Mouse (Mus musculus): ENCODE results near the gene E330021D16Rik.

The E330021D16Rik gene

DNA sequence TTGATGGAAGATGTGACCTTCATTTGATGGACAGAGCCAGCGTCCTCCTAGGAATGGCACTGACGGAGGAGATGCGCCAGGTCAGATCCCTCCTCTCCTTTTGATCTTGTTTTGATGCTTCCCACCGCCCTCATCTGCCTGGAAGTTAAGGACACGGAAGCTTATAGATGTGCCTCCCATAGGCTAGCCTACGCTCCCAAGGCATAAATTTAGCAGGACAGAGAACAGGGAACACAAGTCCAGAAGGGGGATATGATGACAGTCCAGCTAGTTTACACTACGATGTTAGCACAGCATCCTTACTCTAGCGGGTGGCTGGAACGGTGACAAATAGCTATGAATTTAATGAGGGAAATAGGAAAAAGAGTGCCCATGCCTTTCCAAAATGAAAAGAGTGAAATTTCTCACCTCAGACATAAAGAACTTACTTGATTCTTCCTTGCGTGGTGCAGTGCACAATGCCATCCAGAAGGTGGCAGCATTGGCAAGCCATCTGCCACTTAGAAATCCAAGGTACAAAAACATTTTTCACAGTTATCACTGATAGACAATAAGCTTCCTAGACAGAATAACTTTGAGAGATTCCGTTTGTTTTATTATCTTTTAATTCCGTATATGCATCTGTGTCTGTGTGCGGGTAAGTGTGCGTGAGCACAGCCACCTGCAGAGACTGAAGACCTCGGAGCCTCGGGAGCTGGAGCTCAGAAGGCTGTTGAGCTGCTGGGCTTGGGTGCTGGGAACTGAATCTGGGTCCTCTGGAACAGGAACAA is 6.9 kb upstream of the E330021D16Rik start:
- peak; percentile 39 for DNase-seq (ENCODE audit: low read depth, low spot score)

- DNase-seq (ENCODE audit: low read depth, low spot score) = no peak
Observed at GRCm38 (mm10) chr6:136421059-136421458, 5.7 kb upstream of the E330021D16Rik start.

DNA sequence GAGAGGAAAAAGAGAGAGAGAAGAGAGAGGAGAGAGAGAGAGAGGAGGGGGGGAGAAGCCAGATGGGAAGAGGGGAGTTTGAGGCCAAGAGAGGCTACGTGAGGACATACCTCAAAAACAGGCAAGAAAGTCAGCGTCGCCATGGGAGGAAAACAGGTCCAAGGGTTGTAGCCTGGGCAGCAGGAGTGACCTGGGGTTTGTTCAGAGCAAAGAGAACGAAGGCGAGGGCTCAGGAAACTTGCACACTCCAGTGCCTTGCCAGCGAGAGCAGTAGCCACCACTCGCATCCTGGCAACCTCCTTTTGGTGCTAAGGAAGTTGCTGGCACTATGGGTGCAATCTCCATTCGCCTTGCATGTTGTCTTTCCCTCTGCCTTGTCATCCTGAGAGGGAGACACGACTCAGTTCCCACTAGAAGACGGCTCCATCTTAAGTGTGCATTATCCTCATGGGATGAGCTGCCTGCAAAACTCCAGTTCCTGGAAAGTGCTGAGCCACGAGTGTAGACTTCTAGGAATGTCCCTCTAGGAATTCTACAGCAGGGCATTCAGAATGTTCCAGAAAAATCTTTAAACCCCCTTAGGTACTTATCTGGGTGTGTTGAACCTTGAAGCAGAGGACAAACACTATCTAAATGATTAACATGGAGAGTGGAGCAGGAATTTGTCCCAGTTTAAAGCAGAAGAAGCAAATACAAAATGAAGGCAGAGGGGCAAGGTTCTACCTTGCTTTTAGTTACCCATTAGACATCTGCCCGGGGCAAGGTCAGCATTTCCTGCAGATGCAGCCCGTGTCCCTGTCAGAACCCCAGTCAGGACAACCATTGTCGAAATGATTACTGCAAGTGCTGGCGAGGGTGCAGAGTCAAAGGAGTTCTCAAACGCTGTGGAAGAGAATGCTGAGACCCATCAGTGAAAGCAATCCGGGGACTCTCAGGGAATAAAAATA is 3.8 kb upstream of the E330021D16Rik start:
- no peak for DNase-seq (ENCODE audit: low read depth, low spot score)

DNA sequence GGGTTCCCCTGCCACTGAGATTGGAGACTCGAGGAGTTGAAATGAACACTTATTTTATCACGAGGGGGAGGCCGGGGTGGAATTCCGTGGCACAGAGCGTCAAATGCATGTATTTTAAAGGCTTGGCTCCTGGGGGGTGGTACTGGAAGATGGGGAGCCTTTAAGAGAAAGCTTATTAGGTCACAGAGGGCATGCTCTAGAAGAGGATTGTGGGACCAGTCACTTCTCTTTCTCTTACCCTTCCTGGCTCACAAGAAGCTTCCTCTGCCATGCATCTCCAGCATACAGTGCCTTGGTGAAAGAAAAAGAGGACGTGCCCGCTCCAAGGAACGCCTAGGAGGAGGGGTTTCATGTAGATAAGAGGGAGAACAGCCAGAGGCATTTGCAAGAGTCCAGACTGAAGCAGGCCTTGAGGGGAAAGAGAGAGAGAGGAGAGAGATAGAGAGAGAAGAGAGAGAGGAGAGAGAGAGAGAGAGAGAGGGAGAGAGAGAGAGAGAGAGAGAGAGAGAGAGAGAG is 3.0 kb upstream of the E330021D16Rik start:
- no peak for DNase-seq (ENCODE audit: low read depth, low spot score)

DNA sequence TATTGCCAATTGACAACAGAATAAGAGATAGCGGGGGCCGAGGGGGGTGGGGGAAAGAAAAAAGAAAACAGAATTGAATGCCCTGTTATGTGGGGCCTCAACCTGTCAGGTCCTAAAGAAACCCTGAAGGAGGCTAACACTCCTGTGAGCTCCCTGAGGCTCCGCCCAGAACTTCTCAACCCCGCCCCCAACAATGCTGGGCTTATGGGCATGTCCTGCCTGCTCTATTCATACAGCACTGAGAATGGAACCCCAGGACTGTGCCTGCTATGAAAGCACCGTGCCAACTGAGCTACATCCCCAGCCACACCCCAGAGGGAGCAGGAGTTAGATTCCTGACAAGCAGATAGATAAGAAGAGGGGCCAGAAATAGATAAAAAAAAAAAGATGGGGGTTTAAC is 2.5 kb upstream of the E330021D16Rik start:
- DNase-seq (ENCODE audit: low read depth, low spot score) = no peak

DNA sequence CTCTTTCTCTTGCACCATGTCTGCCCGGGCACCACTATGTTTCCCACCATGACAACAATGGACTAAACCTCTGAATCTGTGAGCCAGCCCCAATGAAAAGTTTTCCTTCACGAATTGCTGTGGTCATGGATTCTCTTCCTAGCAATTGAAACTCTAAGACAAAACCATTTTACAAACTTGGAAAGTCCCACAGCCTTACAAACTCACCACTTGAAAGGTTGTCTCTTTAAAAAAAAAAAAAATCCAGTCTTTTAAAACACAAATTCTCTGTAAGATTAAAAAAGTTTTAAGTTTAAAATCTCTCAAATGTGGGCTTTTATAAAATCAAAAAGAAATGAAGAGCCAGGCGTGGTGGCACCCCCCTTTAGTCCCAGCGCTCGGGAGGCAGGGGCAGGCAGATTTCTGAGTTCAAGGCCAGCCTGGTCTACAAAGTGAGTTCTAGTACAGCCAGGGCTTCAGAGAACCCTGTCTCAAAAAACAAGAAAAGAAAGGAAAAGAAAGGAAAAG is 1.5 kb downstream of the E330021D16Rik start:
- no peak for DNase-seq (ENCODE audit: low read depth, low spot score)

DNA sequence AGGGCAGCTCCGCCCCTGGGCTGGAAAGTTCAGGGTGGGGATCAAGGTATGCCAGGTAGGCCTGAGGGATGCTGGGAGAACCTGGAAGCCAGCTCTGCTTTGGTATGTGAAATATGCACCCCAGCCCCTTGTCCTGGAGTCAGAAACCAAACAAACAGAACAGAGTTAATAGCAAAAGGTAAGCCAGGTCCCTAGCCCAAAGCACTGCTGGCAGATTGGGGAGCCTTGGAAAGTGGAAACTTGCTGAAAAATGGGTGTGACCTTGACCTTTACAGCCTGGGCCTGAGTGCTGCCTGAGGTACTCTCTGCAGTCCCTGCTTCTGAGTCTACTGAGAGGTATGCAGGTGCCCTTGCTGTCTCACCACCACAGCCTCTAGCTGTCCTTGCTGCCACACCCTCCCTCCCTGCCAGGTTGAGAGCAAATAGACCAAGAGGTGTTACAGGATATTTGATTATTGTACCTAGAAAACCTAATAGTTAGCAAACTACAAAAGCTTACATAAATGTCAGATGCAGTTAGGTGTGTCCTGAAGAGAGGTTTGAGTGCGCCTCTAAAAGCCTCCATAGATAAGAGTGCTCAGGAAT is 7.7 kb downstream of the E330021D16Rik start:
- DNase-seq (ENCODE audit: low read depth, low spot score) = no peak

DNA sequence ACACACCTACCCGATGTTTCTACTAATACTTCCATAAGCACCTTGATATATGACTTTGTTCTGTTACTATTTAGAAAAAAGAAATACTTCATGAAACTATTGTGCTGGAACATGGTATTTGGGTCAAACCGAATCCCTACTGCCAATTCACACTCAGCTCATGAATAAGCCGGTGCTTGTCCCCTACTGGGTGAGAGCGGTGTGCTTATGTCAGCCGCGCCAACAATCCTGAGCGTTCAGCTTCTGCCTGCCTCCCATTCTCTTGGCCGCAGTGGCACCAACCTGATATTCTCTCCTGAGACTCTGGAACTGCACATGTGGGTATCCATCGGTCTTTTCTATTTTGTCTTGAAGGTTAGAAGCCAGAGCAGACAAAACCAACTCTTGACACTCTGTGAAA is 18.5 kb downstream of the E330021D16Rik start:
- DNase-seq (ENCODE audit: low read depth, low spot score) = no peak

DNA sequence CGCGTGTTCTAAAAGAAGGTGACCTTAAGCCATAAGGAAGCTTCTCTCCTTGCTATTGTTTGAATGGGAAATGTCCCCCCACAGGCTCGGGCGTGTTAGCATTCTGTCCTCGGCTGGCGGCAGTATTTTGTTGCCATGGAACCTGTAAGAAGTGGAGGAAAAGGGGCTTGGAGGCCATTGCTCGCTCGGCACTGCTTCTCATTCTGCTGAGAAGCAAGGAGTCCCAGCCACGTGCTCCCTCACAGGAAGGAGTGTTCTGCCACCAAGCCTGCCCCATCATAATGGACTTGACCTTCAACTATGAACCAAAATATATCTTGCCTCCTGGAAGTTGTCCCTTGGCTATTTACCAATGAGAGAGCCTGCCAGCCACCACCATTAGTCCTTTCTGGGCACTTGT is 25.1 kb downstream of the E330021D16Rik start:
- DNase-seq (ENCODE audit: low read depth, low spot score) = no peak

- no peak for DNase-seq (ENCODE audit: low read depth, low spot score)
Observed at GRCm38 (mm10) chr6:136385287-136385686, 30.1 kb downstream of the E330021D16Rik start.

DNA sequence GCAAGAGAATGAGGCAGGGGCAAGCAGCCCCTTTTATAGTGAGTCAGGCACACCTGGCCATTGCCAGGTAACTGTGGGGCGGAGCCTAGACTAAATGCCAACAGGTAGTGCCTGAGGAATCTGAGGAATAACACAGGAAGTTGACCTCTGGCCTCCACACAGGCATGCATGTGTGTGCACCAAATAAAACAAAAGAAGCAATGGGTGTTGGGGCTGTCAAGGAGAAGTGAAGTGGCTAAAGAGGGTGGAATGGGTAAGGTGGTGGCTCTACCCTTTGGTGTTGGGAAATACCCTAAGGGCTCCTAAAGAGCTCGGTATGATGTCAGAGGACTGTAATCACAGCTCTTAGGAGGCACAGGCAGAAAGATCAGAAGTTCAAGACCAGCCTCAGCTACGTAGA is 32.2 kb downstream of the E330021D16Rik start:
- DNase-seq (ENCODE audit: low read depth, low spot score) = no peak

DNA sequence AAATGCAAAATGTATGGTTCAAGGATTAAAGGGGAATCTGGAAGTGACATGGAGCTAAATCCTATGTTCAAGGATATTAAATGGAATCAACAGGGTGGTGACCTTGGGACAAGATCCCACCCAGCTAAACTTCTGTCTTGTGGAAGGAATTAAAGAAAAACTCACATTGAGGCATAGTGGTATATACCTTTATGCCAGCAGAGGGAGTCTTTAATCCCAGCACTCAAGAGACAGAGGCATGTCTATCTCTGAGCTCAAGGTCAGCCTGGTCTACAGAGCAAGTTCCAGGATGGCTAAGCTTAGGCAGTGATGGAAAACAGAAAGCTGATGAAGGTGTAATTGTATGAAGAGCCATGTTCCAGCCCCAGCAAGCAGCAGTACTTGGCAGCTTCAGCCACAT is 39.3 kb downstream of the E330021D16Rik start:
- no peak for DNase-seq (ENCODE audit: low read depth, low spot score)

DNA sequence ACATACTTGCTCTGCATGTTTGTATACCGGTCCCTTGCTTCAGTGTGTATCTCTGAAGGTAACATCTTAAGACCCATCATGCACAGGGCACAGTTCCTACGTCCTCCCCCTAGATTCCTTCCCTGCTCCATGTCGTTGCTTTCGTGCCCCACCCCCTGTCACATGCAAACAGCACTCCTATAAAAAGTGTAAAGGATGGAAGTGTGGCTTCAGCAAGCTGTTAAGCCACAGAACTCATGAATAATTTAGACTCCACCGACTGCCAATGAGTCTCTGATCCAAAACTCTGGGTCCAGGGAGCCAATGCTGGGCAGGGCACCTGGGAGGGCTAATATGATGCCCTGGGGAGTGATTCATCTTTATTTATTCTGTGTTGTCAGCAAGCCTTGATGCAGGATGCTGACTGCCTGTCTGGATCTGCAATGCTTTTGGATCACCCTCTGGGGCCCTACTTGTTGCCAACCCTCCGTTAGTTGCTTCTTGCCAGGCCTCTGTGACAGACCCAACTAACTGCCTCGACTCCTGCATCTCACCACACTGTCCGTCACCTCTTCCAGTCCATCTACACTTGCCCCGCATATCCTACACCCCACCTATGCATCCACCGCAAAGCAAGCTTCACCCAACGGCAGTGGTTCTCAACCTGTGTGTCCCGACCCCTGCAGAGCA is 50.8 kb downstream of the E330021D16Rik start:
- no peak for DNase-seq (ENCODE audit: low read depth, low spot score)

DNA sequence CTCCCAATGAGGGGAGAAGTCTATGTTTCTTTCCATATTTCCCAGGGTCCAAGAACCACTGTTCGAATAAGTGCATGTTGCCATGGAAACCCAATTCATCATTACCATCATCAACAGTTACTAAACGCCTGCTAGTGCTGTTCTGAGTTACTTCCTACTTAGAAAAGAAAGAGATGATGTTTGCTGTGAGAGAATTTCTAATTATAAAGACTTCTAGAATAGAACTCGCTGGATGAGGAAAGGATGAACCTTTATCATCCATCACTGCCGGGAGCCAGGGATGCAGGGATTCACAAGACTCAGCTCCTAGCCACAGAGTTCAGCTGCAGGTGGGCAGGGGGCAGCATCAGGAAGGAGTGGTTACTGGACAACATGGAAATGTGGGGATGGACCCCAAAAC is 51.4 kb downstream of the E330021D16Rik start:
- DNase-seq (ENCODE audit: low read depth, low spot score) = no peak

- DNase-seq (ENCODE audit: low read depth, low spot score) = no peak
Observed at GRCm38 (mm10) chr6:136363313-136363712, 52.1 kb downstream of the E330021D16Rik start.

DNA sequence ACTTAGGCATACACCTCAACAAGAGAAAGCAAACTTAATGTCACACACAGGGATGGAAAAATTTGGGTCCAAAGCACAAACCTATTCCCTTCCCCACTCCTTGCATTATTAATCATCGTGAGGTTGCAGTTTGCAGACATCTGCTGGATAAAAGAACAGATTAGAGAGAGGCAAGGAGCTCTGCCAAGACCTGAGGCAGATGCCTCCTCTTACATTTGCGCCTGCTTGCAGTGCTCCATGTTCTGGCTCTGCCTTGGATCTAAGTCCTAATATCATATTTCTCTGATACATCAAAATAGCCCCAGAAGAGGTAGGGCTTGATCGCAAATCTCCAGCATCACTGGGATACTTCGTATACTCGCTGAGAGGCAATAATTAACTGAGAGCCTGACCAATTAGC is 56.9 kb downstream of the E330021D16Rik start:
- no peak for DNase-seq (ENCODE audit: low read depth, low spot score)

DNA sequence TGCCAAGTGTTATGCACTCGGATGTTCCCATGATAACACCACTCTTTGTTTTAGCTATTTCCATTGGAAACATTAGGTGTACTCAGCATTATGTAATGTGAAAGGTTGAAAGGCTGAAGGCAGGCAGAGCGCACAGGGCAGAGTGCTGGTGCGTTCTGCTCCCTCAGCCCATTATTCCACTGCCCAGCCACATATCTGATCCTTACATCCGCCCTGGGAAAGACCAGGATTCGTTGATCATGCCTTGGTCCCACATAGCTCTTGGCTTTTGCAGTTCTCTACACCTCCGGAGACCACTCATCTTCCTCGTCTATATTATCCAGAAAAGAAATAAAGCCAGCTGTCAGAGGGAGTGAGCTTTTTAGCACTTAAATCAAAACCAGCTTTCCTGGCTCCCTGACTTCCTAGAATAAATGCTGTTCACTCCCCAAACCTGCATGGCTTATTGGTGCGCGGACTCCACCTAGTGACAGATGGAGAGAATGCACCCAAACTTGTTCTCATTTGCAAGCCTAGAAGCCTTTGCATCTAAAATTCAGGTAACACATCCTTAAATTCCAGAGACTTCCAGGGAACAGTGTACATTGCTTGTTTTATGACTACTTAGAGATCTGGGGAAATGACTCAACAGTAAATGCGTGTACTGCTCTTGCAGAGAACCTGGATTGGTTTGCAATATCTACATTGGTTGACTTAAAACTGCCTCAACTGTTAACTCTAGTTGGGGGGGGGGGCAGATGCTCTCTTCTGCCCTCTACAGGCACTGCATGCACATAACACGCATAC is 61.8 kb downstream of the E330021D16Rik start:
- peak; percentile 72 for DNase-seq (ENCODE audit: low read depth, low spot score)

Data from embryo, embryonic 11.5 days (tissue).